Mouse (Mus musculus): Measurements from ENCODE around the gene Zmym4.

DNA sequence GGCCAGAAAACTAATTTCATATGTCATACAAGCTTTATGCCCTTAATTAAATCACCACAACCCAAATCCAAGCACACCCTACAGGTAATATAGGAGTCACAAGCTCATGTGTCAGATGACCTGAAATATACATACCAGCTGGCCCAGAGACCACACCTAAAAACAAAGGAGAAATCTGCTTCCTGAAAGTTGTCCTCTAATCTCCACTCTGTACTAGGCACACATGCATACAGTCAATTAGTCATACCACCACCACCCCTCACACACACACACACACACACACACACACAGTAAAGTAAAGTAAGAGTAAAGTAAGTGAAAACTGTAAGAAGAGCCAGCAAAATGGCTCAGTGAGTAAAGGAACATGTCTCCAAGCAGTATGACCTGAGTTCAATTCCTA, 9.3 kb downstream of the Zmym4 start:
- TF ChIP-seq POLR2A (IDR thresholded peaks at IDR 0.05; ENCODE audit: extremely low read depth, insufficient read depth, low read length) (no peak), CTCF (IDR thresholded peaks at IDR 0.05; ENCODE audit: extremely low read depth, insufficient read depth, low read length) (no peak)

Measured in cortical plate, adult 2 months (tissue).